Mouse (Mus musculus): ENCODE data around the gene Stab1. TPM values are rescaled to one million over a fixed set of nuclear protein-coding genes. Genes with fewer than 3 reads are reported as not detected.

Stab1 gene
- polyA plus RNA-seq, 1 experiment from 2014 or later: 42.5 TPM

DNA sequence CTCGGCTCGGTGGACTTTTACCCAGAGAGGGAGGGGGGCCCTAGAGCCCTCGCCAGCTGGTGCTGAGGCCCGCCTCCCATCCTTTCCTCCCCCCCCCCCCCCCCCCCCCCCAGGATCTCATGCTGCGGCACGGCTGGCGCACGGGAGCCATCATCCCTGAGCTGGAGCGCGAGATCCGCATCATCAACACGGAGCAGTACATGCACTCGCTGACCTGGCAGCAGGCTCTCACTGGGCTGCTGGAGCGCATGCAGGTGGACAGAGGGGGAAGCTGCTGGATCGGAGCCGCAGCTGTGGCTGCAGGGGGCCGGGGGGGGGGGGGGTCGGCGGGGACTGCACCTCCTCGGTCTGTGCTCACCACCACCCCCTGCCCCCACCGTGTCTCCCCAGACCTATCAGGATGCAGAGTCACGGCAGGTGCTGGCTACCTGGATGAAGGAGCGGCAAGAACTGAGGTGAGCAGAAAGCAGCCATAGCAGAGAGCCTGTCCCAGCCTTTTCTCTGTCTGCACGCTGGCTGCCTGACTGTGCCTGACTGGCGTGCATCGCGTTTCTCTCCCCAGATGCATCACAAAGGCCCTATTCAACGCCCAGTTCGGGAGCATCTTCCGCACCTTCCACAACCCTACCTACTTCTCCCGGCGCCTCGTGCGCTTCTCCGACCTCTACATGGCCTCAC, 30.1 kb downstream of the Stab1 start:
- Histone ChIP-seq H3K27ac (ENCODE audit: low read depth) (peak overlapping the region; percentile 51; the same call in 1 of the 2 replicates), H3K4me1 (ENCODE audit: insufficient read depth) (peaks cover 4% of the 10 kb centered on the region), H3K4me3 (ENCODE audit: low read depth, low read length) (no peak overlapping the region), H3K27me3 (ENCODE audit: insufficient read depth, low read length) (no peaks in the 10 kb centered on the region), H3K36me3 (replicated peaks; ENCODE audit: insufficient read depth, low read length) (peaks cover 70% of the 10 kb centered on the region), H3K9ac (replicated peaks) (no peak overlapping the region), H3K9me3 (ENCODE audit: low read length) (peaks cover 3% of the 10 kb centered on the region; the same call in 1 of the 2 replicates), H3K4me2 (ENCODE audit: low read depth, low read length) (no peak overlapping the region)
- ATAC-seq: no peak
- no peak for TF ChIP-seq EP300 (IDR thresholded peaks at IDR 0.05; ENCODE audit: low read depth)
- TF ChIP-seq CTCF (IDR thresholded peaks at IDR 0.05; ENCODE audit: low read depth): no peak
- no peak for DNase-seq
- 83% methylated on average over 18 of the region's 35 CpGs for WGBS (ENCODE audit: insufficient replicate concordance)

GRCm38 (mm10) chr14:31137791-31138190, 30.6 kb downstream of the Stab1 start:
- peaks cover 3% of the 10 kb centered on the region; the same call in 1 of the 2 replicates for H3K9me3 ChIP-seq (ENCODE audit: low read length)
- H3K4me3 ChIP-seq (ENCODE audit: low read depth, low read length): no peak overlapping the region
- H3K4me1 ChIP-seq (ENCODE audit: insufficient read depth): peaks cover 10% of the 10 kb centered on the region
- DNase-seq (no peak), ATAC-seq (no peak)
- no peaks in the 10 kb centered on the region for H3K27me3 ChIP-seq (ENCODE audit: insufficient read depth, low read length)
- TF ChIP-seq EP300 (IDR thresholded peaks at IDR 0.05; ENCODE audit: low read depth): no peak
- TF ChIP-seq CTCF (IDR thresholded peaks at IDR 0.05; ENCODE audit: low read depth): no peak
- WGBS (ENCODE audit: insufficient replicate concordance): 85% methylated on average over 10 of the region's 11 CpGs
- peak overlapping the region; percentile 51; the same call in 1 of the 2 replicates for H3K27ac ChIP-seq (ENCODE audit: low read depth)
- no peak overlapping the region for H3K4me2 ChIP-seq (ENCODE audit: low read depth, low read length)
- no peak overlapping the region for H3K9ac ChIP-seq (replicated peaks)
- peaks cover 64% of the 10 kb centered on the region for H3K36me3 ChIP-seq (replicated peaks; ENCODE audit: insufficient read depth, low read length)

- no peak for DNase-seq
- peaks cover 59% of the 10 kb centered on the region for H3K36me3 ChIP-seq (replicated peaks; ENCODE audit: insufficient read depth, low read length)
Measured at GRCm38 (mm10) chr14:31137281-31137595, 31.2 kb downstream of the Stab1 start.

GRCm38 (mm10) chr14:31136411-31137280, 31.8 kb downstream of the Stab1 start:
- H3K9me3 ChIP-seq (ENCODE audit: low read length): no peaks in the 10 kb centered on the region
- H3K4me1 ChIP-seq (ENCODE audit: insufficient read depth): peaks cover 21% of the 10 kb centered on the region
- no peak for ATAC-seq
- no peak overlapping the region for H3K9ac ChIP-seq (replicated peaks)
- DNase-seq: no peak
- no peaks in the 10 kb centered on the region for H3K27me3 ChIP-seq (ENCODE audit: insufficient read depth, low read length)
- no peak overlapping the region for H3K4me3 ChIP-seq (ENCODE audit: low read depth, low read length)
- 88% methylated on average over 26 of the region's 26 CpGs for WGBS (ENCODE audit: insufficient replicate concordance)
- peaks cover 54% of the 10 kb centered on the region for H3K36me3 ChIP-seq (replicated peaks; ENCODE audit: insufficient read depth, low read length)
- H3K27ac ChIP-seq (ENCODE audit: low read depth): no peak overlapping the region
- TF ChIP-seq EP300 (IDR thresholded peaks at IDR 0.05; ENCODE audit: low read depth) (no peak), CTCF (IDR thresholded peaks at IDR 0.05; ENCODE audit: low read depth) (no peak)
- no peak overlapping the region for H3K4me2 ChIP-seq (ENCODE audit: low read depth, low read length)

More at GRCm38 (mm10) chr14:31137281-31137595, 31.2 kb downstream of the Stab1 start:
- Histone ChIP-seq H3K4me3 (ENCODE audit: low read depth, low read length) (no peak overlapping the region), H3K4me1 (ENCODE audit: insufficient read depth) (peaks cover 15% of the 10 kb centered on the region), H3K9ac (replicated peaks) (no peak overlapping the region), H3K4me2 (ENCODE audit: low read depth, low read length) (no peak overlapping the region), H3K27ac (ENCODE audit: low read depth) (peak overlapping the region; percentile 51; the same call in 1 of the 2 replicates), H3K9me3 (ENCODE audit: low read length) (no peaks in the 10 kb centered on the region), H3K27me3 (ENCODE audit: insufficient read depth, low read length) (no peaks in the 10 kb centered on the region)
- ATAC-seq: no peak
- WGBS (ENCODE audit: insufficient replicate concordance): 71% methylated on average over 10 of the region's 10 CpGs
- TF ChIP-seq CTCF (IDR thresholded peaks at IDR 0.05; ENCODE audit: low read depth) (no peak), EP300 (IDR thresholded peaks at IDR 0.05; ENCODE audit: low read depth) (no peak)

DNA sequence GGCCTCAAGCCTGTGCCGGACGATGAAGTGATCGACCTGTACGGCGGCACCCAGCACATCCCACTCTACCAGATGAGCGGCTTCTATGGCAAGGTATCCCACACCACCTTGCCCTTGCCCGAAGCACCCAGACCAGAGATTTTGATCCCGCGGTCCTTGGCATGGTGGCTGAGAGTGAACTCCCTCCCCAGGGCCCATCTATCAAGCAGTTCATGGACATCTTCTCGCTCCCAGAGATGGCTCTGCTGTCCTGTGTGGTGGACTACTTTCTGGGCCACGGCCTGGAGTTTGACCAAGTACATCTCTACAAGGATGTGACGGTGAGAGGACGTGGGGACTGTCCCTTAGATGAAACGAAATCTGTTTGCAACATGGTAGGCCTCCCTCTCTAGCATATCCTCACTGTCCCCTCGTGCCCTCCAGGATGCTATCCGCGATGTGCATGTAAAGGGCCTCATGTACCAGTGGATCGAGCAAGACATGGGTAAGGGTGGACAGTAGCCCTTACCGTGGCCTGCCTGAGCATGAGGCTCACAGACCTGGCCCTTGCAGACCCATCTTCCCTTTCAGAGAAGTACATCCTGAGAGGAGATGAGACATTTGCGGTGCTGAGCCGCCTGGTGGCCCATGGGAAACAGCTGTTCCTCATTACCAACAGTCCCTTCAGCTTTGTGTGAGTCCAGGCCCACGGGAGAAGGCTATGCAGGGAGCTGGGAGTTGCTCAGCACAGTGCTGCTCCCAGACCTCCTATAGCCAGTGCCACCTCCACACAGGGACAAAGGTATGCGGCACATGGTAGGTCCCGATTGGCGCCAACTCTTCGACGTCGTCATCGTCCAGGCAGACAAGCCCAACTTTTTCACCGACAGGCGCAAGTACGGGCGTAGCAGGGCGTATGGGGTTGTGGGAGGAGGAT, 32.7 kb downstream of the Stab1 start:
- Histone ChIP-seq H3K4me3 (ENCODE audit: low read depth, low read length) (no peak overlapping the region), H3K36me3 (replicated peaks; ENCODE audit: insufficient read depth, low read length) (peaks cover 48% of the 10 kb centered on the region), H3K9me3 (ENCODE audit: low read length) (no peaks in the 10 kb centered on the region), H3K9ac (replicated peaks) (no peak overlapping the region), H3K4me2 (ENCODE audit: low read depth, low read length) (no peak overlapping the region), H3K4me1 (ENCODE audit: insufficient read depth) (peaks cover 24% of the 10 kb centered on the region), H3K27me3 (ENCODE audit: insufficient read depth, low read length) (no peaks in the 10 kb centered on the region), H3K27ac (ENCODE audit: low read depth) (no peak overlapping the region)
- no peak for TF ChIP-seq CTCF (IDR thresholded peaks at IDR 0.05; ENCODE audit: low read depth)
- TF ChIP-seq EP300 (IDR thresholded peaks at IDR 0.05; ENCODE audit: low read depth): no peak
- ATAC-seq (no peak), DNase-seq (no peak)
- 88% methylated on average over 34 of the region's 34 CpGs for WGBS (ENCODE audit: insufficient replicate concordance)

Measured in liver, postnatal 0 days (tissue).